Mouse (Mus musculus): ENCODE measurements around the gene Wdr63. TPM values are rescaled to one million over a fixed set of nuclear protein-coding genes. Genes with fewer than 3 reads are reported as not detected.

Gene Wdr63
- polyA plus RNA-seq, 1 experiment from 2014 or later: 1.4 TPM

GRCm38 (mm10) chr3:146121310-146122124, 13.6 kb upstream of the Wdr63 start:
- Histone ChIP-seq H3K27ac (replicated peaks) (no peak overlapping the region), H3K9ac (replicated peaks) (no peak overlapping the region)

GRCm38 (mm10) chr3:146117997-146118457, 10.1 kb upstream of the Wdr63 start:
- WGBS: 57% methylated on average over 9 of the region's 9 CpGs
- 0 out of 2 replicates have a peak, but pooled peaks cover 5% of the 10 kb centered on the region for H3K4me1 ChIP-seq
- no peaks in the 10 kb centered on the region for H3K36me3 ChIP-seq
- no peak overlapping the region for H3K9ac ChIP-seq (replicated peaks)
- no peak overlapping the region for H3K27ac ChIP-seq (replicated peaks)
- no peaks in the 10 kb centered on the region for H3K9me3 ChIP-seq
- ATAC-seq (replicated peaks): no peak
- peaks cover 19% of the 10 kb centered on the region for H3K27me3 ChIP-seq
- no peak overlapping the region for H3K4me2 ChIP-seq (replicated peaks)
- no peak overlapping the region for H3K4me3 ChIP-seq

More at GRCm38 (mm10) chr3:146121310-146122124, 13.6 kb upstream of the Wdr63 start:
- no peak for ATAC-seq (replicated peaks)
- WGBS: 10% methylated on average over 25 of the region's 25 CpGs
- Histone ChIP-seq H3K9me3 (no peaks in the 10 kb centered on the region), H3K27me3 (peaks cover 19% of the 10 kb centered on the region), H3K4me2 (replicated peaks) (peak overlapping the region; percentile 22), H3K4me3 (peak overlapping the region; percentile 7), H3K4me1 (peaks cover 8% of the 10 kb centered on the region; the same call in 1 of the 2 replicates), H3K36me3 (no peaks in the 10 kb centered on the region)

DNA sequence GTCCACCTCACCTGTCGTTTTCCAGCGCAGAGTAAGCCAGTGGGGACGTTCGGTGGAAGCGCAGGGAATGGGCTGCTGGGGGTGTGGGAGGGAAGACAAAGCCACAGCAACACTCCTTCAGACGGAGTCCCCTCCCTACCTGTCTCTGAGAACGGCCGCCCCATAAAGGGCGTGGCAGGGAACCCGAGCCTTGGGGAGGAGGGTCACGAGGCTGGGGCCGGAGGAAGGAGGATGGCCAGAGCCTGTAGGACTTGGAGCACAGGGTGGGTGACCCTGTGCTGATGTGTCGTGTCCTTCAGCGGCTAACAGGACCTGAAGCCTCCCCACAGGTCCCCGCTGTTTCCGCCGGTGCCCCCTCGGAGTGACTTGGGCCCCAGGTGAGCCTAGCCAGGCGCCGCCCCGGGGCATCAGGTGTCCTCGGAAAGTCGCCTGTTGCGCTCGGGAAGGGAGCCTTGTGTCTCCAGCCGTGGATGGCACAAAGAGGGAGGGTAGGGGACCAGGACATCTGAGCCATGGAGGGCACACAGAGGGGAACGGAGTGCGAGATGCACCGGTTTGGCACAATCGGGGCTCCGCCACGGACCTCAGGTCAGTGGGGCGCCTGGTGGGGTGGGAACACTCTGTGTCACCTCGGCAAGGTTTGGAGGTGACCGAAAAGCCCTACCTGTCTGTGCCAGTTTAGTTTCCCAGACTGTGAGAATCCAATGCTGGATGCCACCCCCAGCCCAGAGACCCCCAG, 9.5 kb upstream of the Wdr63 start, which contains the start of gene Mcoln3:
Mcoln3 (plus strand) TSS at position 193 of the 739 bp plus-strand sequence.
- Histone ChIP-seq H3K4me3 (no peak within 1 kb of the TSS), H3K9me3 (no peaks in the 10 kb centered on the region), H3K4me1 (0 out of 2 replicates have a peak, but pooled peaks cover 5% of the 10 kb centered on the region), H3K27me3 (peaks cover 19% of the 10 kb centered on the region), H3K9ac (replicated peaks) (no peak within 1 kb of the TSS), H3K27ac (replicated peaks) (no peak within 1 kb of the TSS), H3K4me2 (replicated peaks) (no peak within 1 kb of the TSS), H3K36me3 (no peaks in the 10 kb centered on the region)
- no peak for ATAC-seq (replicated peaks)
- 12% methylated on average over 35 of the region's 35 CpGs for WGBS

- no peak overlapping the region for H3K27ac ChIP-seq (replicated peaks)
- no peak overlapping the region for H3K9ac ChIP-seq (replicated peaks)
- no peaks in the 10 kb centered on the region for H3K9me3 ChIP-seq
- no peaks in the 10 kb centered on the region for H3K27me3 ChIP-seq
- peaks cover 8% of the 10 kb centered on the region for H3K4me1 ChIP-seq
- H3K4me3 ChIP-seq: no peak overlapping the region
- H3K36me3 ChIP-seq: no peaks in the 10 kb centered on the region
- H3K4me2 ChIP-seq (replicated peaks): no peak overlapping the region
- WGBS: 70% methylated on average over 6 of the region's 6 CpGs
- ATAC-seq (replicated peaks): no peak
Observed at GRCm38 (mm10) chr3:146110916-146111315, 3.0 kb upstream of the Wdr63 start.

DNA sequence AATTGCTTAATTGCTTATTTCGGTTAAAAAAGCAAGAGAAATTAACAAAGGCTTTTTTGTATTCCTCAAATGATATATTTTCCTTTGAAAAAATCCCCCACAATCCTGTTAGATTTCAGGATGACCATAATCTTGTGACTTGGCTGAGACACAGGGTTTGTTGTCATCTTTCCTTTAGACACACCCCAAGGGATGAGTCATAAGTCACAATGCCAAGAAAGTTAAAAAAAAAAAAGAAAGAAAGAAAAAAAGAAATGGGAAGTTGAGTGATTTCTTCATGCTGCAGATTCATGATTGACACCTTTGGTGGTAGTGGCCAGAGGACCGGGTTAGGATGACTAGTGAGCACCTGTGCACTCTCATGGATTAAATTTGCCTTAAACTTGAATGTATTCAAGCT, 2.4 kb upstream of the Wdr63 start:
- peaks cover 8% of the 10 kb centered on the region for H3K4me1 ChIP-seq
- 81% methylated on average over 2 of the region's 2 CpGs for WGBS

DNA sequence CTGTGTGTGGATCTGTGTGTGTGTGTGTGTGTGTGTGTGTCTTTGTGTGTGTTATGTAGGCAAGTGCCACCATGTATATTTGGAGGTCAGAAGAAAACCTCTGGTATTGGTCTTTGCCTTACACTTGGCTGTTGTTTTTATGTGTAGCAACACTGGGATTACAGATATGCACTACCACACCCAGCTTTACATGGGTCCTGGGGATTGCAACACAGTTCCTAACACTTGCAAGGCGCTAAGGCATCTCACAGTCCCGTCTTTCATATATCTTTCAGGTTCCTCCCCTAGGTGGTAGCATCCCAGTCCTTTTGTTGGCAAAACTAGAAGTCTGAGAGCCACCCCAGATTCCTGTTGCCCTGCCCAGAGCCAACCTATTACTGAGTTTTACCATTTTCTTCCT, 1.0 kb upstream of the Wdr63 start:
- Histone ChIP-seq H3K27ac (replicated peaks) (no peak overlapping the region), H3K4me3 (no peak overlapping the region), H3K9me3 (no peaks in the 10 kb centered on the region), H3K36me3 (no peaks in the 10 kb centered on the region), H3K27me3 (no peaks in the 10 kb centered on the region), H3K4me2 (replicated peaks) (no peak overlapping the region), H3K9ac (replicated peaks) (no peak overlapping the region), H3K4me1 (peaks cover 8% of the 10 kb centered on the region)
- no peak for ATAC-seq (replicated peaks)
- 73% methylated on average over 2 of the region's 2 CpGs for WGBS

More for the DNA sequence above, 2.4 kb upstream of the Wdr63 start:
- ATAC-seq (replicated peaks): no peak
- H3K4me3 ChIP-seq: no peak overlapping the region
- H3K27me3 ChIP-seq: no peaks in the 10 kb centered on the region
- H3K27ac ChIP-seq (replicated peaks): no peak overlapping the region
- H3K4me2 ChIP-seq (replicated peaks): no peak overlapping the region
- H3K9ac ChIP-seq (replicated peaks): no peak overlapping the region
- no peaks in the 10 kb centered on the region for H3K9me3 ChIP-seq
- no peaks in the 10 kb centered on the region for H3K36me3 ChIP-seq

- Histone ChIP-seq H3K4me1 (peaks cover 8% of the 10 kb centered on the region), H3K9me3 (no peaks in the 10 kb centered on the region), H3K9ac (replicated peaks) (peak overlapping the region; percentile 17; the same call in 1 of the 2 replicates), H3K27ac (replicated peaks) (no peak overlapping the region), H3K27me3 (no peaks in the 10 kb centered on the region), H3K4me2 (replicated peaks) (peak overlapping the region; percentile 81), H3K4me3 (peak overlapping the region; percentile 43), H3K36me3 (no peaks in the 10 kb centered on the region)
- peak; percentile 70 for ATAC-seq (replicated peaks)
- 5% methylated on average over 18 of the region's 18 CpGs for WGBS
Observed at GRCm38 (mm10) chr3:146107116-146107849, 647 bp downstream of the Wdr63 start.

DNA sequence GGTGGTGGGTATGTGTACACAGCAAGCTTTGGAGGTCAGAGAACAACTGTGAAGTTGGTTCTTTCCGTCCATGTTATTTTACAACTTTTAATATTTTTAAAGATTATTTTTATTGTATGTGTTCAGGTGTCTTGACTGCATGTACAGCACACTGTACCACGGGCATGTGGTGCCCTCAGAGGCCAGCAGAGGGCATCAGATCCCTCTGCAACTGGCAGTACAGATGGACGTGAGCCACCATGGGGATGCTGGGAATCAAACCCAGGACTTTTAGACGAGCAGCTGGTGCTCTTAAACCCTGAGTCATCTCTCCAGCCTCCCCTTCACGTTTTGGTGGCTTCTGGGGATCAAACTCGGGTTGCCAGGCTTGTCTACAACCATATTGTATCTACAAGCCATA, 5.9 kb downstream of the Wdr63 start:
- no peak overlapping the region for H3K4me2 ChIP-seq (replicated peaks)
- H3K36me3 ChIP-seq: no peaks in the 10 kb centered on the region
- no peak overlapping the region for H3K27ac ChIP-seq (replicated peaks)
- peaks cover 3% of the 10 kb centered on the region for H3K4me1 ChIP-seq
- no peak overlapping the region for H3K4me3 ChIP-seq
- WGBS: 65% methylated on average over 6 of the region's 6 CpGs
- no peak overlapping the region for H3K9ac ChIP-seq (replicated peaks)
- H3K27me3 ChIP-seq: no peaks in the 10 kb centered on the region
- H3K9me3 ChIP-seq: no peaks in the 10 kb centered on the region
- ATAC-seq (replicated peaks): no peak

DNA sequence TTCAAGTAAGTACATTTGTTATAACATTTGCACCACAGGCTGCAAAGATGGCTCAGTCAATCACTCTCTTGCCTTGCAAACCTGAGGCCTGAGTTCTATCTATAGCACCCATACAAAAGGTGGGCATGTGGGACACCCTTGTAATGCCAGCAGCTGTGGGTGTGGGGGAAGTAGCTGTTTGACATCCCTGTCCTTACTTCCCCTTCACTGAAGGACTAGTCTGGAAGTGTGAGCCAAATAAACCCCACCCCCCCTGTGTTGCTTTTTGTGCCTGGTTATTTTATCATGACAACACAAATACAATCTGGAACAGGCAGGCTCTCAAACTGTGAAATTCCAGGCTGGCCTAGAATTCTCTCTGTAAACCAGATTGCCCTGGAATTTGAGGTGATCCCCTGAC, 8.0 kb downstream of the Wdr63 start:
- no peaks in the 10 kb centered on the region for H3K4me1 ChIP-seq
- H3K36me3 ChIP-seq: no peaks in the 10 kb centered on the region
- ATAC-seq (replicated peaks): no peak
- no peak overlapping the region for H3K4me2 ChIP-seq (replicated peaks)
- H3K27ac ChIP-seq (replicated peaks): no peak overlapping the region
- no peak overlapping the region for H3K4me3 ChIP-seq
- no peaks in the 10 kb centered on the region for H3K27me3 ChIP-seq
- no peaks in the 10 kb centered on the region for H3K9me3 ChIP-seq
- H3K9ac ChIP-seq (replicated peaks): no peak overlapping the region

DNA sequence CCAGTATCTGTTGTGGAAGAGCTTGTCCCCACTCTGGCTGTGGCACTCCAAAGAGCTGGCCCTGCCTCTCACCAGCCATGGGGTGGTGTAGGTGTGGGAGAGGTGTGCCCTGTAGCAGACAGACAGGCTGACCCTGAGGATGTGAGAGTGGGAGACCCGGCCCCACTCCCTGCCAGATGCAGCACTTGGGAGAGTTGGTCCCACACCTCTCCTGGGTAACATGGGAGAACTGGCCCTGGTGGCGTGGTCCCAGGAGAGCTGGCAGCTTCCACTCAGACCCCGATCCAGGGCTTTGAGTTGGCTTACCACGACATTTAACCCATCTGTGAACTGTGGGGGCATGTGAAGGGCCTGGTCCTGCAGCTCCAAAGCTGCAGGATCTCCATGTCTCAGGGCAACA, 10.1 kb downstream of the Wdr63 start:
- H3K27me3 ChIP-seq: no peaks in the 10 kb centered on the region
- H3K4me2 ChIP-seq (replicated peaks): no peak overlapping the region
- no peak overlapping the region for H3K4me3 ChIP-seq
- no peaks in the 10 kb centered on the region for H3K9me3 ChIP-seq
- no peak for ATAC-seq (replicated peaks)
- H3K9ac ChIP-seq (replicated peaks): no peak overlapping the region
- no peaks in the 10 kb centered on the region for H3K36me3 ChIP-seq
- H3K27ac ChIP-seq (replicated peaks): no peak overlapping the region
- WGBS: 87% methylated on average over 4 of the region's 4 CpGs
- no peaks in the 10 kb centered on the region for H3K4me1 ChIP-seq

DNA sequence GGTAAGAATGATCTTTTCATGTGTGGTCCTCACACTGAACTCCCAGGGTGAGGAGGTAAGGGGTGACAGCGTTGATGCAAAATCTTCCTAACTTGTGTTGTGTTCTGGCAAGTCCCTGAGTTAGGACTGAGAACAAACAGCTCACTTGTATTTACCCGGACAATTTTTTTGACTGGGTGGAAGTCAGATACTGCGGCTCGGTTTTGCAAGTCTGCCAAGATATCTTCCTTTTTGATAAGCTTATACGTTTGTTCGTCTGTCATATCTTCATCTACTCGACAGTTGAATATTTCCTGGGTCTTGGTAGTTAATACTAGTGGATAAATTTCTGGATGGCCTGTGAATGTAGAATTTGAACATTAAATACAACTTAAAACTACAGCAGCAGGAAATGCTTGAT, 10.9 kb downstream of the Wdr63 start:
- ATAC-seq (replicated peaks): no peak
- H3K9ac ChIP-seq (replicated peaks): no peak overlapping the region
- no peak overlapping the region for H3K27ac ChIP-seq (replicated peaks)
- H3K27me3 ChIP-seq: no peaks in the 10 kb centered on the region
- H3K4me1 ChIP-seq: no peaks in the 10 kb centered on the region
- no peak overlapping the region for H3K4me2 ChIP-seq (replicated peaks)
- H3K9me3 ChIP-seq: no peaks in the 10 kb centered on the region
- 92% methylated on average over 7 of the region's 7 CpGs for whole genome bisulfite sequencing
- no peaks in the 10 kb centered on the region for H3K36me3 ChIP-seq
- no peak overlapping the region for H3K4me3 ChIP-seq

GRCm38 (mm10) chr3:146095066-146095465, 12.9 kb downstream of the Wdr63 start:
- no peak overlapping the region for H3K4me3 ChIP-seq
- ATAC-seq (replicated peaks): no peak
- no peaks in the 10 kb centered on the region for H3K9me3 ChIP-seq
- WGBS: 87% methylated on average over 10 of the region's 10 CpGs
- H3K27me3 ChIP-seq: no peaks in the 10 kb centered on the region
- no peak overlapping the region for H3K9ac ChIP-seq (replicated peaks)
- no peaks in the 10 kb centered on the region for H3K36me3 ChIP-seq
- H3K4me2 ChIP-seq (replicated peaks): no peak overlapping the region
- H3K27ac ChIP-seq (replicated peaks): no peak overlapping the region
- no peaks in the 10 kb centered on the region for H3K4me1 ChIP-seq

Data from forebrain, embryonic 15.5 days (tissue).